Mouse (Mus musculus): ENCODE measurements at regions not wholly inside any gene's neighbourhood (a gene's known extent, or its start where the extent isn't known, plus 50 kb on each side); places are given as distances from the start of the nearest gene placed in this dataset.

DNA sequence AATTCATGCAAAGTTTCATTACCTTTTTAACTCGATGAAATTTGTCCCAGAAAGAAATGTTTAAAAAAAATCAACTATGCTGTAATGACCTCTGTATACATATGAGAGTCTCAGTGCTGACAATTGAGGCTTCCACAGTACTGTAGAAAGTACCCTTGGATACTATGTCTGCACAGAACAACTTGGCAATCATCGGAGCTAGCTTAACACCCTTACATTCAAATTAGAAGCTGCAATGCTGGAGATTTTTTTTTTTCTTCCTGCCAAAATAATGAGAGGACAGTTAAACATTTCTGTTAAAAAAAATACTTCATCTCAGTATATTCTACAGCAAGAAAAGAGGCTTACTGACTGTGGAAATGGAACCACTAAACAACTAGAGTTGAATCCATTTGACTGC lies 452.1 kb upstream of the Cntn6 start:
- DNase-seq (ENCODE audit: low spot score), result no peak

DNA sequence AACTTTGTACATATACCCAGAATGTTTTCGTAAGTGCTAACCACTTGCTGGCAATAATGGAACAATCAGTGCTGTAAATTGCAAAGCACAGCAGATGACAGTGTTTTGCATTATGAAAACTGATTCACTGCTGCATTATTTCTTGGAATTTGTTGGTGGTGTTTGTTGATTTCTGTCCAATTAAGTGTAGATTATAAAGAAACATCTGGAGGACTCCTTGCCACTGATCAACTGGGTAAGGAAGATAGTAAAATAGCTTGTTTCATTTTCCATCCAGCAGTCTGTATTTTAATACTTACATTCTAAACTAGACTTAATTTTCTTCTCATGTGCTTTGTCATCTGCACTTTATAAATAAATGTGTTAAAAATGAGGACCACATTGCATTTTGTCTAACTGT lies 436.6 kb upstream of the Cntn6 start:
- DNase-seq (ENCODE audit: low spot score), result no peak

DNA sequence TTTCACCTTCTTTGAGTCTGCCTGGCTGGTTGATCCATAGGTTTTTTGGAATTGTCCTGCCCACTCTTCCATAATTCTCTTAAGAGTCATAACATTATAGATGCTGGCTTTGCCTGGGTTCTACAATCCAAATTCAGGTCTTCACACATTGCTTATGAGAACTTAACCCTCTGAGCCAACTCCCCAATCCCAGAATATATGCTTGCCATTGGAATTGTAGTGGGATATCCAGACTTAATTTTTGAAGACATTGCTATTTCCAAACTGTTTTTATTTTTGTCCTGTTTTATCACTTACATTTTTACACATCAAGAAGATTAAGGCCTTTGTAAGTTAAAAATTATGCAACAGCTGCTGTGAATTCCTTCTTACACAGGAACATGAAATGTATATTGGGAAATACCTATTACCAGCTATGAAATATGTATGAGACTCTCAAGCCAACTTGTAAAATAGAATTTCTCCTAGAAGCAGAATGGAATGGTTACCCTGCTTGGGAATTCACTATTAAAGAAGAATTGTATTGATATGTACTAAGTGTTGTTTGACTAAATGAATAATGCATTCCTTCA lies 430.8 kb upstream of the Cntn6 start:
- DNase-seq (ENCODE audit: low spot score), result no peak

DNA sequence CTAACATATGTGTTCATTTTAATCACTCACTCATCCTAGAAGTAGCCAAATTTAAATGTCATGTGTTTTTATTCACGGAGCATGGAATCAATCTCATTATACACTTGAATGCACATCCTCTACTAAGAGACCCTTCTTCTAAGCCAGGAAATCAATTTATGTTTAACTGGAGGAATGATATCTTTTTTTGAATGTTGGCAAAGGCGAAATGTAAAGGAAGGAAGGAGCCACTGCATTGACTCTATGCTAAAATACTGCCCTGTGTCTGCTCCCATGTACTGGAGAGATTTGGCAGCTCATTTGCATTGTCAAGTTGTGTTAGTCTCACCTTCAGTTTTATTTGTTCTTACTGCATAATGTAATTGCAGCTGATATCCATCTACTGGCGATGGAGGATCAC lies 412.0 kb upstream of the Cntn6 start:
- DNase-seq (ENCODE audit: low spot score), result no peak

DNA sequence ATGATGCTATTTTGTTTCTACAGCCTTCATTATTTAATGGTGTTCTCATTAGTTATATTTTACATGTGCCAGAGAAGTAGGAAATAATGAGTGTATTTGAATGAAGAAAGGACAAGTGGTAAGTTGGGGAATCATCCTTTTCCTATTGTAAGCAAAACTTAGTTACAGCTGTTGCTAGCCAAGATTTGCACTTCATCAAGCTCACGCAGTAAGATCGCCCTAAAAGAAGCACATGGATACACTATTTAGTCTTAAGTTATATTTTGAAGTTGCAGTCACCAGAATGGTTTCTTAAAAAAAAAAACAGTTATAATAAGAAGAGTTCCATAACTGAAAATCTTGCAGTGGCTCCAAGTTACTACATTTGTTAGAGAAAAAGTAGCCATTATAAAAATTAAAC lies 410.3 kb upstream of the Cntn6 start:
- no peak for DNase-seq (ENCODE audit: low spot score)

DNA sequence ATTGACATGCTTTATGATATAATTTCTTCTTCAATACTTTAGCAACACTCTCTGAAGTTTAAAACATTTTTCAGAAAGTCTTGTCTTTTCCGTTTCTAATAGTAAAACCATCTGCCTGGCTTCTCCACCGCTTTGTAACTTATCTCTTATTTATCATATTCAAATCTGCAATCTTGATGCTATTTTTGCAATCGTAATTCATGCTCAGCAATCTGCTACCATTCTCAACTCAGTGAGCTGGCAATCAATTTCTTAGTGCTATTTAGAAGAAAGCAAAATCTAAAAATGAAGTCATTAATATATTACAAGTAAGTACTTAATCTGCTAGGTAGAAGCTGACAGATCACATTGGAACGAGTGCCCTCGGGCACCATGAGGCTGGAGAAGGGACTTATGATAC lies 384.2 kb upstream of the Cntn6 start:
- DNase-seq (ENCODE audit: low spot score), result no peak

Measured in urinary bladder, postnatal 14 days (tissue).